13 mouse cellular contexts compared by ENCODE assay signal in the genomic region with DNA sequence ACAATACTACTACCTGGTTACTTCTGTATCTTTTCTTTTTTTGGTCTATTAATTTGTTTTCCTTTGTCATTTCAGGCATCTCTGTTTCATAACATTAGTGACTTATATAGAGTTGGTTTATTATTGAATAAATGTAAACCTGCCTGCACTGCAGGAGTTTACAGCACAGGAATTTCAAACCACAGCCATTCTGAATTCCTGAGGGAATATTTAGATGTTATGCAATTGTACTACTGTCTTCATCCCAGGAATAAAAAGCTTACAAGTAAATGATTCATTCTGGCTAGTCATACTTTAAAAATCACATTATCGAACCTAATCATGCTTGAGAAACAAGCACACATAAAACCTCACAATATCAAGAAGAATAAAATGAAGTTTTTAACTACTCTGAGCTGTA.
"Had no signal": no experiment of that assay in that cellular context is flagged by ENCODE, and none has a peak within 500 bp of the region (broad histone marks: within the 10 kb centered on the region; RNA-seq: fewer than 3 reads in every experiment).

No protein-coding gene starts in this region.

- H3K4me3 ChIP-seq: liver, embryonic 15.5 days; midbrain, embryonic 10.5 days; midbrain, embryonic 12.5 days; neural tube, embryonic 12.5 days had no signal

- H3K27ac ChIP-seq: liver, embryonic 15.5 days; midbrain, embryonic 10.5 days; midbrain, embryonic 12.5 days; neural tube, embryonic 12.5 days had no signal

- DNase-seq: liver, postnatal 0 days; lung, embryonic 14.5 days; lung, postnatal 10 days; lung, postnatal 4 days; midbrain, embryonic 14.5 days; right cerebral cortex, postnatal 14 days; thymus, adult 18-20 months; thymus, postnatal 14 days; thymus, postnatal 4 days had no signal
